ENCODE assay signal across 22 mouse cellular contexts in genomic region chr16:5164327-5164726, GRCm38 (mm10). TPM values are rescaled to one million over a fixed set of nuclear protein-coding genes. Genes with fewer than 3 reads are reported as not detected.
"Had no signal": no experiment of that assay in that cellular context is flagged by ENCODE, and none has a peak within 500 bp of the region (broad histone marks: within the 10 kb centered on the region; RNA-seq: fewer than 3 reads in every experiment).

No protein-coding gene starts in this region.

- DNase-seq: lung, adult 2 months; lung, postnatal 14 days; lung, postnatal 36 days; right cerebral cortex, postnatal 14 days; spleen, adult 18-20 months; thymus, adult 2 months; thymus, postnatal 25 days; thymus, postnatal 4 days had no signal

- H3K4me1 ChIP-seq: lung, embryonic 15.5 days; midbrain, embryonic 15.5 days; neural tube, embryonic 12.5 days; stomach, embryonic 15.5 days had no signal

- H3K4me3 ChIP-seq: lung, embryonic 15.5 days; megakaryocyte, embryonic 14.5 days; midbrain, embryonic 13.5 days; midbrain, embryonic 15.5 days; neural tube, embryonic 12.5 days; stomach, embryonic 15.5 days had no signal

- H3K4me2 ChIP-seq: lung, embryonic 15.5 days; midbrain, embryonic 11.5 days; midbrain, embryonic 13.5 days; midbrain, embryonic 15.5 days; neural tube, embryonic 12.5 days; stomach, embryonic 15.5 days had no signal

- H3K27ac ChIP-seq: lung, embryonic 15.5 days; macrophage; midbrain, embryonic 13.5 days; midbrain, embryonic 15.5 days; neural tube, embryonic 12.5 days; stomach, embryonic 15.5 days; stomach, postnatal 0 days had no signal

- H3K9me3 ChIP-seq: lung, embryonic 15.5 days; megakaryocyte, embryonic 14.5 days; midbrain, embryonic 13.5 days; midbrain, embryonic 15.5 days; neural tube, embryonic 12.5 days; stomach, embryonic 15.5 days had no signal

- H3K9ac ChIP-seq: lung, embryonic 15.5 days; midbrain, embryonic 13.5 days; midbrain, embryonic 15.5 days; neural tube, embryonic 12.5 days; stomach, embryonic 15.5 days had no signal

- H3K36me3 ChIP-seq: lung, embryonic 15.5 days; midbrain, embryonic 13.5 days; midbrain, embryonic 15.5 days; neural tube, embryonic 12.5 days; stomach, embryonic 15.5 days had no signal

- ATAC-seq: lung, postnatal 0 days; midbrain, embryonic 13.5 days; midbrain, embryonic 15.5 days had no signal

- H3K27me3 ChIP-seq: lung, embryonic 15.5 days; midbrain, embryonic 13.5 days; midbrain, embryonic 15.5 days; neural tube, embryonic 12.5 days; stomach, embryonic 15.5 days had no signal

RNA-seq across cellular contexts. Expression of gene Sec14l5, which starts 17.4 kb away (rescaled TPM):
- total RNA-seq: megakaryocyte progenitor cell, adult 5-6 weeks; monocyte, adult 5-6 weeks had no signal
- polyA plus RNA-seq: macrophage; small intestine, adult 2 months had no signal

RNA-seq across cellular contexts. Expression of gene Ppl, which starts 32.1 kb away (rescaled TPM):
- total RNA-seq: megakaryocyte progenitor cell, adult 5-6 weeks had no signal
- polyA plus RNA-seq: macrophage had no signal

RNA-seq across cellular contexts. Expression of gene AU021092, which starts 57.8 kb away (rescaled TPM):
- total RNA-seq: megakaryocyte progenitor cell, adult 5-6 weeks; monocyte, adult 5-6 weeks; neutrophil, adult 5-6 weeks had no signal
- polyA plus RNA-seq: macrophage had no signal
